Mouse (Mus musculus): ENCODE measurements around the gene Mmp15. TPM values are rescaled to one million over a fixed set of nuclear protein-coding genes. Genes with fewer than 3 reads are reported as not detected.

Mmp15 gene
- polyA plus RNA-seq, 1 experiment from 2014 or later, result 21.4 TPM

DNA sequence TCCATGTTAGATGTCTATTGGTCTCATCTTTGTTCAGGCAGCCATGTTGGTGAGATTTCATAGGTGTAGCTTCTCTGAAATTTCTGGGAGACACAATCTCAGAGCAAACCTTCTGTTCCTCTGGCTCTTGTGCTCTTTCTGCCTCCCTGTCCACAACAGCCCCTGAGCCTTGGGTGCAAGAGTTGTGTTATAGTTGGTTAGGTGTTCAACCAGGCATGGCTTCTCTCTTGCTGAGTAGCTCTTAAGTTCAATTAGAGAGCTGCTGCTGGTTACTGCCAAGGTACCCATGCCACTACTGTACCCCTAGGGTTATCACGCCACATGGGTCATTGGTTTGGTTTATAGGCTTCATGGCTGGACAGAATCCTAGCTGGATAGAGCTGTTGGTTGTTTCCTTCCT, 36.7 kb upstream of the Mmp15 start:
- Histone ChIP-seq H3K36me3 (ENCODE audit: control insufficient read depth, insufficient read depth, low read length) (no peaks in the 10 kb centered on the region), H3K9ac (ENCODE audit: low read length) (no peak overlapping the region), H3K9me3 (ENCODE audit: control insufficient read depth, low read length) (no peaks in the 10 kb centered on the region), H3K4me3 (ENCODE audit: low read depth, low read length) (no peak overlapping the region), H3K4me2 (ENCODE audit: low read length) (no peak overlapping the region), H3K4me1 (replicated peaks; ENCODE audit: control insufficient read depth, insufficient read depth, low read length) (no peaks in the 10 kb centered on the region), H3K27ac (ENCODE audit: low read depth) (no peak overlapping the region), H3K27me3 (replicated peaks; ENCODE audit: control insufficient read depth, insufficient read depth, low read length) (no peaks in the 10 kb centered on the region)
- ATAC-seq (replicated peaks; ENCODE audit: low FRiP score, low TSS enrichment, low read depth), result no peak
- WGBS, result 93% methylated on average over 1 of the region's 1 CpGs
- DNase-seq (ENCODE audit: low spot score), result no peak

- ATAC-seq (replicated peaks; ENCODE audit: low FRiP score, low TSS enrichment, low read depth), result peak; percentile 85
- H3K9ac ChIP-seq (ENCODE audit: low read length), result peak overlapping the region; percentile 41; the same call in 1 of the 2 replicates
Measured at GRCm38 (mm10) chr8:95320224-95321139, 31.6 kb upstream of the Mmp15 start.

GRCm38 (mm10) chr8:95323201-95323600, 28.9 kb upstream of the Mmp15 start:
- Histone ChIP-seq H3K9me3 (ENCODE audit: control insufficient read depth, low read length) (no peaks in the 10 kb centered on the region), H3K27ac (ENCODE audit: low read depth) (no peak overlapping the region), H3K4me3 (ENCODE audit: low read depth, low read length) (no peak overlapping the region), H3K4me2 (ENCODE audit: low read length) (no peak overlapping the region), H3K9ac (ENCODE audit: low read length) (no peak overlapping the region), H3K36me3 (ENCODE audit: control insufficient read depth, insufficient read depth, low read length) (peaks cover 36% of the 10 kb centered on the region), H3K27me3 (replicated peaks; ENCODE audit: control insufficient read depth, insufficient read depth, low read length) (no peaks in the 10 kb centered on the region), H3K4me1 (replicated peaks; ENCODE audit: control insufficient read depth, insufficient read depth, low read length) (peaks cover 8% of the 10 kb centered on the region; the same call in 1 of the 2 replicates)
- 89% methylated on average over 3 of the region's 3 CpGs for WGBS
- DNase-seq (ENCODE audit: low spot score) (no peak), ATAC-seq (replicated peaks; ENCODE audit: low FRiP score, low TSS enrichment, low read depth) (no peak)

More at GRCm38 (mm10) chr8:95320224-95321139, 31.6 kb upstream of the Mmp15 start:
- Histone ChIP-seq H3K4me1 (replicated peaks; ENCODE audit: control insufficient read depth, insufficient read depth, low read length) (peaks cover 8% of the 10 kb centered on the region; the same call in 1 of the 2 replicates), H3K27me3 (replicated peaks; ENCODE audit: control insufficient read depth, insufficient read depth, low read length) (no peaks in the 10 kb centered on the region), H3K4me3 (ENCODE audit: low read depth, low read length) (peak overlapping the region; percentile 44), H3K4me2 (ENCODE audit: low read length) (peak overlapping the region; percentile 99), H3K36me3 (ENCODE audit: control insufficient read depth, insufficient read depth, low read length) (peaks cover 9% of the 10 kb centered on the region), H3K9me3 (ENCODE audit: control insufficient read depth, low read length) (no peaks in the 10 kb centered on the region), H3K27ac (ENCODE audit: low read depth) (no peak overlapping the region)
- WGBS, result 2% methylated on average over 41 of the region's 41 CpGs
- peak; percentile 82 for DNase-seq (ENCODE audit: low spot score)

DNA sequence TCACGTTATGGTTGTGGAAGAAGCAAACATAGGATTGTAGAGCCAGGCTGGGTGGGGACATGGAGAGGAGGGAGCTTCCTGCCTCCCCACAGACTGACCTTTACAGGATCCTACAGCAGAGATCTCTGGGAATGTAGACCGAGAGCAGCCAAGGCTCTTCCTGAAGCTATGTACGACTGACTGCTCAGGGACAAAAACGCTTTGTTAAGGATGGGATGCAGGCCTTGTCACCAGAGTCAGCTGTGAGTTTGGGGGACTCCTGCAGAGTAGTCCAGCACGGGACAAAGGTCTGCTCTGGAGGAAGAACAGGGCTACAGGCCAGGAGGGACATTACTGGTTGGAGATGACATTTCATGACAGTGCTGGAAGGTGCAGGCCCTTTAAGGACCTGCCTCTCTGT, 27.4 kb upstream of the Mmp15 start:
- Histone ChIP-seq H3K27ac (ENCODE audit: low read depth) (no peak overlapping the region), H3K36me3 (ENCODE audit: control insufficient read depth, insufficient read depth, low read length) (peaks cover 49% of the 10 kb centered on the region)
- WGBS, result 67% methylated on average over 5 of the region's 5 CpGs

DNA sequence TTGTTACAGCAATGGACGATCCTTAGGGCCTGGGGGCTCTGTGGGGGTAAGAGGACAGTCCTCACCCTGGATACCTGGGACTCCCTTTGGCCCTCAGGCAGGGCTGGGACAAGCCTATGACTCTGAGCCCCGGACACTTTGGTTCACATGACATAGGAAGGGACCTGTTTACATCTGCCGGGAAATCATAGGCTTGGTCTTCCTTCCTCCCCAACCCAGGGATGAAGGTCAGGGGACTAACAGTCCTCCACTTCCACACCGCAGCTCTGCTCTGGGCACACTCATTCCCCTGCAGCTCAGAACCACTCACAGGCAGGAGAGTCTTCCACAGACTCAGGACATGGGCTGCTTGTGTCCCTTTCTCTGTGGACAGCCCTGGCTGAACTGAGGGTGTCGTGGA, 25.2 kb upstream of the Mmp15 start:
- Histone ChIP-seq H3K27ac (ENCODE audit: low read depth) (no peak overlapping the region), H3K4me2 (ENCODE audit: low read length) (no peak overlapping the region), H3K9me3 (ENCODE audit: control insufficient read depth, low read length) (no peaks in the 10 kb centered on the region), H3K9ac (ENCODE audit: low read length) (no peak overlapping the region), H3K36me3 (ENCODE audit: control insufficient read depth, insufficient read depth, low read length) (peaks cover 49% of the 10 kb centered on the region), H3K4me3 (ENCODE audit: low read depth, low read length) (no peak overlapping the region), H3K27me3 (replicated peaks; ENCODE audit: control insufficient read depth, insufficient read depth, low read length) (no peaks in the 10 kb centered on the region), H3K4me1 (replicated peaks; ENCODE audit: control insufficient read depth, insufficient read depth, low read length) (peaks cover 11% of the 10 kb centered on the region)
- WGBS, result 80% methylated on average over 5 of the region's 5 CpGs
- ATAC-seq (replicated peaks; ENCODE audit: low FRiP score, low TSS enrichment, low read depth) (no peak), DNase-seq (ENCODE audit: low spot score) (no peak)

More for the DNA sequence above, 27.4 kb upstream of the Mmp15 start:
- peaks cover 8% of the 10 kb centered on the region; the same call in 1 of the 2 replicates for H3K4me1 ChIP-seq (replicated peaks; ENCODE audit: control insufficient read depth, insufficient read depth, low read length)
- H3K9ac ChIP-seq (ENCODE audit: low read length), result no peak overlapping the region
- H3K9me3 ChIP-seq (ENCODE audit: control insufficient read depth, low read length), result no peaks in the 10 kb centered on the region
- H3K27me3 ChIP-seq (replicated peaks; ENCODE audit: control insufficient read depth, insufficient read depth, low read length), result no peaks in the 10 kb centered on the region
- H3K4me2 ChIP-seq (ENCODE audit: low read length), result no peak overlapping the region
- ATAC-seq (replicated peaks; ENCODE audit: low FRiP score, low TSS enrichment, low read depth) (no peak), DNase-seq (ENCODE audit: low spot score) (no peak)
- H3K4me3 ChIP-seq (ENCODE audit: low read depth, low read length), result no peak overlapping the region

DNA sequence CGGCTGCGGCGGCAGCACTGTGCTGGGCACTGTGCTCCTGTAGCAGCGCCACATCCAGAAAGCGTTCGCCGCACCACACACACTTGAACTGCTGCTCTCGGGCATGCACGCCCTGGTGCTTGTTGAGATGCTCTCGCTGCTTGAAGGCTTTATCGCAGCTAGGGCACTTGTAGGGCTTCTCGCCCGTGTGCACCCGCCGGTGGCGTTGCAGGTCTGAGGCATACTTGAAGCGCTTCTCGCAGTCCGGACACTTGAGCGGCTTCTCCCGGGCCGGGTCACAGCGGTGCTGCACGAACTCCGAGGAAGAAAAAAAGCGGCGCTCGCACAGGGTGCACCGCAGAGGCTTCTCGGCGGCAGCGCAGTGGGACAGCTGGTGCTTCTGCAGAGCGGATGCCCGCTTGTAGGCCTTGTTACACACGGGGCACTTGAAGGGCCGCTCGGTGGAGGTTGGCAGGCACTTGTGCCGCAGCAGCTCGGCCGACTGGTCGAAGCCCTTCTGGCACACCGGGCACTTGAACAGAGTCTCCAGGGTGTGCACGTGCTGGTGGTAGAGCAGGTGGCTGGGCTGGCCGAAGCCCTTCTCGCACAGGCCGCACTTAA, 24.1 kb upstream of the Mmp15 start:
- no peak for DNase-seq (ENCODE audit: low spot score)
- Histone ChIP-seq H3K4me1 (replicated peaks; ENCODE audit: control insufficient read depth, insufficient read depth, low read length) (peaks cover 11% of the 10 kb centered on the region), H3K36me3 (ENCODE audit: control insufficient read depth, insufficient read depth, low read length) (peaks cover 49% of the 10 kb centered on the region), H3K27me3 (replicated peaks; ENCODE audit: control insufficient read depth, insufficient read depth, low read length) (no peaks in the 10 kb centered on the region), H3K4me2 (ENCODE audit: low read length) (no peak overlapping the region), H3K4me3 (ENCODE audit: low read depth, low read length) (no peak overlapping the region), H3K9me3 (ENCODE audit: control insufficient read depth, low read length) (no peaks in the 10 kb centered on the region), H3K27ac (ENCODE audit: low read depth) (no peak overlapping the region), H3K9ac (ENCODE audit: low read length) (no peak overlapping the region)
- WGBS, result 87% methylated on average over 46 of the region's 46 CpGs
- no peak for ATAC-seq (replicated peaks; ENCODE audit: low FRiP score, low TSS enrichment, low read depth)

DNA sequence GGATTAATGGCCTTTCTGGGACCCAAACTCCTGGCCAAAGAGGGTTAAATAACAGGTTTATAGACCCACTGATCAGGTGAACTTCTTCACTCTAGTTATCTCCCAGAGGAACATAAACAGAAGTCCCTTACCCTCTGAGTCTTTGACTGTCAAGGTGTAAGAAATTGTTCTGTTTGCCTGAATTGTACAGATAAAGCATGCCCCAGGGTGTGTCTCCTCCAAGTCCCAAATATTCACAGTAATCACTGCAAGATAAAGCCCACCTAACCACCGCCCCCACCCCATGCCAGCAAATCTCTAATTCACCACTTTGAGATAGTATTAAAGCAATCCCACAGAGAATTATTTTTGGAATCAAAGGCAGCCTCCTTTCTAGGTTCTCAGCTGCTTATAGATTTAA, 21.7 kb upstream of the Mmp15 start:
- no peak overlapping the region; the same call in 1 of the 2 replicates for H3K27ac ChIP-seq (ENCODE audit: low read depth)

GRCm38 (mm10) chr8:95331156-95331719, 20.8 kb upstream of the Mmp15 start:
- no peaks in the 10 kb centered on the region for H3K9me3 ChIP-seq (ENCODE audit: control insufficient read depth, low read length)
- ATAC-seq (replicated peaks; ENCODE audit: low FRiP score, low TSS enrichment, low read depth) (peak; percentile 59), DNase-seq (ENCODE audit: low spot score) (no peak)
- H3K4me2 ChIP-seq (ENCODE audit: low read length), result peak overlapping the region; percentile 79
- H3K4me3 ChIP-seq (ENCODE audit: low read depth, low read length), result peak overlapping the region; percentile 85
- H3K27ac ChIP-seq (ENCODE audit: low read depth), result peak overlapping the region; percentile 98
- under 1% methylated on average over 38 of the region's 38 CpGs for WGBS
- H3K4me1 ChIP-seq (replicated peaks; ENCODE audit: control insufficient read depth, insufficient read depth, low read length), result peaks cover 11% of the 10 kb centered on the region
- H3K36me3 ChIP-seq (ENCODE audit: control insufficient read depth, insufficient read depth, low read length), result peaks cover 47% of the 10 kb centered on the region
- no peaks in the 10 kb centered on the region for H3K27me3 ChIP-seq (replicated peaks; ENCODE audit: control insufficient read depth, insufficient read depth, low read length)
- peak overlapping the region; percentile 84 for H3K9ac ChIP-seq (ENCODE audit: low read length)

More for the DNA sequence above, 21.7 kb upstream of the Mmp15 start:
- Histone ChIP-seq H3K27me3 (replicated peaks; ENCODE audit: control insufficient read depth, insufficient read depth, low read length) (no peaks in the 10 kb centered on the region), H3K4me3 (ENCODE audit: low read depth, low read length) (peak overlapping the region; percentile 85), H3K9me3 (ENCODE audit: control insufficient read depth, low read length) (no peaks in the 10 kb centered on the region), H3K4me2 (ENCODE audit: low read length) (peak overlapping the region; percentile 79), H3K36me3 (ENCODE audit: control insufficient read depth, insufficient read depth, low read length) (peaks cover 56% of the 10 kb centered on the region), H3K4me1 (replicated peaks; ENCODE audit: control insufficient read depth, insufficient read depth, low read length) (peaks cover 11% of the 10 kb centered on the region), H3K9ac (ENCODE audit: low read length) (peak overlapping the region; percentile 84)
- ATAC-seq (replicated peaks; ENCODE audit: low FRiP score, low TSS enrichment, low read depth) (no peak), DNase-seq (ENCODE audit: low spot score) (no peak)
- WGBS, result 72% methylated on average over 1 of the region's 1 CpGs
